Mouse (Mus musculus) layer of hippocampus, adult 11-12 months (tissue): ENCODE measurements around the gene Mphosph9.
"Not testable (repeated sequence)": the region's sequence is repeated elsewhere in the genome, so short reads cannot be mapped to it uniquely, and the experiment has no call there.

ENCODE experiments used
- DNase-seq: peaks from one replicate; pipeline ENCODE4 v3.0.0; 2022; ENCODE audit warnings: low spot score

Gene Mphosph9

DNA sequence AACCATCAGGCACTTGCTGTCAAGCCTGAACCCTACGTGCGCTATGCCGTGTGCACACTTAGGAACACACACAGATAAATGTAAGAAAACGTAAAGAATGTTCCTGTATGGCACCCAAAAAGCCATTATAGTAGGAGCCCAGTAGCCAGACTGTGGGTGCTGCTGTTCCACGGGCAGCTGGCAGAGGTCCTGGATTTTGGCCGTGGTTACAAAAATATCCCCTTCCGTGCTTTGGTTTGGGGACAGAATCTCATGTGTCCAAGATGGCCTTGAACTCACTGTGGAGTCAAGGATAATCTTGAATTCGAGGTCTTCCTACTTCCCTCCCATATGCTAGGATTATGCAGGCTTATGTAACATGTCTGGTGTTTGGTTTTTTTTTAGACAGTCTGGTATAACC lies 15.1 kb upstream of the Mphosph9 start:
- no peak for DNase-seq

DNA sequence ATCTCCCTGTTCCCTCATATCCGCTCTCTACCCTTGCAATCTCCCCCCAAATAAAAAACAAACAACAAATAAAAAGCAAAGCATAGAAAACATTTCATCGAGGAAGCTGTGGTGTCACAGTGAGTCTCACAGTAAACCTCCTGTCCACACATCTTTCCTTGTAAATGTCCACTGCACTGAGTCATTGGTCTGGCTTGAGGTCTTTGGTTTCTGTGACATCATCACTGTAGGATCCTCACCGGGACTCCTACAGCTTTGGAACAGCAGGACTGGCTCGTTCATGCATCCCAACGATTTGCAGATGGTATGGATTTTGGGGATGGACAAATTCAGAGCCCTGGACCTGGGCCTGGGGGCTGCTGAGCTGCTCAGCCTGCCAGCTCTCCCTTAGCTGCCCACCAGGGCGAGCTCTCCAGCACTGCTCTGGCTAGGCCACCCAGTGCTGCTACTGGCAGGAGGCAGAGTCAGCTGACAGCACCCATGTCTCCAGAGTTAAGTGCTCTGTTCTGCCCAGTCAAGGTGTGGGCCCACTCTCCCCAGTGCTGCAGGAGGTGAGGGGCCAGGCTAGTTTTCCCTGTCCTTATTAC lies 14.1 kb upstream of the Mphosph9 start:
- DNase-seq, result not testable (repeated sequence)

DNA sequence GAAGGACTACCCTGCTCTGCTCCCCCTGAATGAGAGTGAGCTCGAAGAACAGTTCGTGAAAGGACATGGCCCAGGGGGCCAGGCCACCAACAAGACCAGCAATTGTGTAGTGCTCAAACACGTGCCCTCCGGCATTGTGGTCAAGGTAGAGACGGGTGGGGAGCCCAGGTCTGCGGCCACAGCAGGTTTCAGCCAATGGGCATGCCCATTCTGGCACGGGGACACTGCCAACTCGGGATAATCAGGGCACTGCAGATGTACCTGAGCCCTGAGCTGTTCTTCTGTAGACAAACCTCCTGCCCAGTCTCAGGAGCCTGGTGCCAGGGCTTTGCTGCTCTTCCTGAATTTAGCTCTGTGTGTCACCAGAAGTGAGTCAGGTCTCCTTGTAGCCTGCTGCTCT lies 11.0 kb upstream of the Mphosph9 start:
- DNase-seq, result no peak

DNA sequence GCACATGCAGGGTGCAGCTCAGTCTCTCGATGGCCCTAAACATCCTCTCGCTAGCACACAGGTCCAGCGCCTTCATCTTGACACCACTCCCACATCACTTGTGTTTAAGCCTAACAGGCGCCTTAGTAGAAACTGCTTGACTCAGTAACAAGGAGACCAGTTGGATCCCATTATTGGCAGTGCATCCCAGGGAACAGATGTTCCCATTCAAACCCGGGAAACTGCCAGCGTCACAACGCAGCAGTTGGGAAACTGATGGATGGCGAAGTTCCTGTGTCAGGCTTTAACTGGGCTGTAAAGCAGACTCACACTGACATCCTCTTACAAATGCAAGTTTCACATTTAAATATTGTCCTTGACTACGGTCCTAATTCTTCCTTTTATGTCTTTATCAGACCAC lies 10.1 kb upstream of the Mphosph9 start:
- peak; percentile 58 for DNase-seq

DNA sequence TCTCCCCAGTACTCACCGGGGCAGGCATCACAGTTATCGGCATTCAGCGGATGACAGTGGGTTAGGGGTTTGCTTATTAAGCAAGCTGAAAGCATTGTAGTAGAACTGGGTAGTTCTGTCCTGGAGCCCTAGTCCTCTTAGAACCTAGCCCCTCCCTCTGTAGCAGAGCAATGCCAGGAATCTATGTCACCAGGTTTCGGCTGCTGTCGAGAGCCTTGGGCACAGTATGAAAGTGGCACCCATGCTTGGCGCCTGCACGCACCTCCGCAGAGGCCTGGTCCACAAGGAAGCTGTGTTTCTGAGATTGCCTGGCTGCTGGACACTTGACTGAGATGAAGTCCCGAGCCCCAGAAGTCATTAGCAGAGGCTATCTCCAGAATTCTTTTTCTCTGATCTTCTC lies 9.3 kb upstream of the Mphosph9 start:
- no peak for DNase-seq

DNA sequence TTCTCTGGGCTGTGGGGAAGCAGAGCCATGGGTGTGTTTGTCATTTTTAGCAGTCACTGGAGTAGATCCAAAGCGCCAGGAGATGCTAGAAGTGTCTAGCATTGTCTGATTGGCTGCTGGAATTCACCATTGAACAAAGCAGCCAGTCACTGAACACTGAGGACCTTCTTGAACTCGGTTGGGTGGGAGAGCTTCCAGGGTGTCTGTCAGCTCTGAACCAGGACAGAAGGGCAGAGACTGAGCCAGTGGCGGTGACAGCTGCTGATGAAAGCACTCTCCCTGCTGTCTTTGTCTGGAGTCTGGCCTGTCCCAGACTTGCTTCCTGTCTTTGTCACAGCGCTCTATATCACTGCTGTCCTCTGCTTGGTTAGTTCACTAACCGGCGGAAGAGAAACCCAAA lies 6.6 kb upstream of the Mphosph9 start:
- peak; percentile 65 for DNase-seq

DNA sequence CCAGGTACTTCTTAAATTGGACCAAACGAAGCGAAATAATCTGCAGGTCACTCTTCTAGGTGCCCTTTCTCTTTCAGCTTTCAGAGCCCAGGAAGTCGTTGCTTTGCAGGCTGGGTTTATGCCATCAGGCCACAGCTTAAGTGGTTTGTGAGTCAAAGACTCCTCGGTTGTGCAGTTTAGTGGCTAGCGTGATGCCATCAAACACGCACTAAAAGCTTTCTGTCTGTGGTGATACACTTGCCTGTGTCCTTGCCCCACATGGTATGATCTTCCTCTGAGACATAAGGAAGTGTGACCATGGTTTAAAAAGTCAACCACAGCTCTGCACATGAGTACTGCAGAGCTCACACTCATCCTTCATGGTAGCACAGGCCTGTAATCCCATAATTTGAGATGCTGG lies 2.3 kb upstream of the Mphosph9 start:
- no peak for DNase-seq

DNA sequence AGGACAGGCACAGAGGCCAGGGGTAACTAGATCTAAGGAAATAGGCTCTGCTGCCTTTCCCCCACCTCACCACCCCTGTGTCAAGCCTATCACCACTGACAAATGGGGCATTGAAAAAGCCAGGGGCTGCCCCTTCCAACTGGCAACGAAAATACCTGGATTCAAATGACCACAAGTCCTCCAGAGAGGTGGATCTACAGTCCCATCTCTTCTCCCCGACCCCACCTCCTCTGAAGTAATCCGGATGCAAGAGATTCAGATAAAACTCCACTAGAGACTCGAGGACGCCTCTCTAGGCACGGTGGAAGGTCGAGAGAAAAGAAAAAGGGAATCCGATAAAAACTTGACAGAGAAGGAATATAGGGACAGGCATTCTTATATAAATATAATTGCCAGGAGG lies 943 bp downstream of the Mphosph9 start:
- DNase-seq, result no peak

DNA sequence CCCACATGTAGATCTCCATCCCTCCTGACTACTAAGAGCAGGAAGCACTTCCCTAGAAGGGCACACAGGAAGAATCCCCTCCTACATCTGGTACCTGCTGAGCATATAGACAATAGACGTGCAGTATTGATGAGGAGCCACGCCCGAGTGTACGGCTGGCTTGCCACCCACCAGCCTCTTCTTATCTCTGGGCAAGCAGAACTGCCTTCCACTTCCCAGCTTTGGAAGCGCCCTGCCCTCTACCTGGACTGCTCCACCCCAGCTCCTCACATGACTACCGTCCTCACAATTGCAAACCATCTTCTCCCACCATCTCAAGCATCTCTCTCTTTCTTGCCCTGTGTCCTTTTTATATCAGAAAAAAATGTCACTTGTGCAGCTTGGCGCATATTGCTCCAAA lies 10.1 kb downstream of the Mphosph9 start:
- DNase-seq, result no peak

DNA sequence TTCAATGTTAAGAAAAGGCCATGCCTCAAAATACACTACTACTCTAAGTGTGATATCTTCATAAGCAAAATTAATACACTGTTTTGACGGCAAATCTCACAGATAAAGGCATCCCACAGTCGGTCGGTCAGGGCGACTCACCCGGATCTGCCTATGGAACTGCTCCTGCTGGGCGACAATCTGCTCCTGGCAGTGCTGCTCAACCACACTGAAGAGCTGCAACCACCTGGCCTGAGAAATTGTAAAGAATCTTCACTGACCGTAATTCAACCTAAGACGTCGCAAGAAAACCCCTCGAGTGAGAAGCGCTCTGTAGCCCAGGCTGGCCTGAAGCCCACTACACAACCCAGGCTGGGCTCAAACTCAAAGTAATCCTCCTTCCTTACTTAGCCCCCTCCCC lies 11.8 kb downstream of the Mphosph9 start:
- DNase-seq, result no peak

DNA sequence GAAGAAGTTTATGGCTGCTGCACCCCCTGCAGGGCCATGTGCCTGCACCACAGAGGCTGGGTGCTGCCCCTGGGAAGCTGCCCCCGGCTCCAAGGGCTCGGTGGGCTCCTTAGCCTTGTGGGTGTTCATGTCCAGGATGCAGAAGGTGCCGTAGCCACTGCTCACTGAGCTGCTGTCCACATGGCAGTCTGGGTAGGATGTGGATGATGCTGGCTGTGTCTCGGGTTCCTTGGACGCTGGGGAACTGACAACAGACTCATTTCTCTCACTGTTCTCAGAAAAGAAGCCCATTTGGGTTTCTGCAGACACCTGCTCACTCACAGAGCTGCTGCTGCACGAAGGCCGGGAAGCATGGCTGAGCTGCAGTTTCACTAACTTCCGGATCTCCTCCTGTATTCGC lies 12.3 kb downstream of the Mphosph9 start:
- DNase-seq, result no peak

DNA sequence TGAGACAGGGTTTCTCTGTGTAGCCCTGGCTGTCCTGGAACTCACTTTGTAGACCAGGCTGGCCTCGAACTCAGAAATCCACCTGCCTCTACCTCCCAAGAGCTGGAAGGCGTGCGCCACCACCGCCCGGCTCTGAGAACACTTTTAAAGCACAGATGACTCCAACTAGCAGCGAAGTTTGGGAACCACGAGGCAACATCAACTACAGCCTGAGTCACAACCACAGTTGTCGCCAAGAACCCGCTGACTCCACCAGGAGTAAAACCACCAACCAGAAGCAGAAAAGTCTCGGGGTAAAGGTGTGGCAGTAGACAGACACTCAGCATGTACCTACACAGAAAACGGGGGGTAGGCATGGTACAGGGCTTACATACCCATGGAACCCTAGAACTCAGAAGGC lies 17.7 kb downstream of the Mphosph9 start:
- no peak for DNase-seq

DNA sequence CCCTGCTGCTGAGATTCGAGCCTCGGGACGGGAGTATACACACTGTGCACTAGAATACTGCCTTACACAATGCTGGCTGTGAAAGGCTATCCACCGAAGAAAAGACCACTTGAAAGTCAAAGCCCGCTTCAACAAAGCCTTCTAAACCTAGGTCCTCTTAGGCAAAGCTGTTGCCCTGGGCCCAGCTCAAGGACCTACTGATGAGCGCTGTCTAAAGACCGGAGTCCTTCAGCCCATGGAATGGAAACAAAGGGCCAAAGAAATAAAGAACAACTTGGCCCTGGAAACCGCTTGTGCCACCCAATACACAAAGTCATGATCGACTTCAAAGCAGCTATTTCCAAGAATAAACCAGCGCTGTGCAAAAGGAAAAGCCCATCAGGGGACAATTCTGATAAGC lies 18.6 kb downstream of the Mphosph9 start:
- no peak for DNase-seq

DNA sequence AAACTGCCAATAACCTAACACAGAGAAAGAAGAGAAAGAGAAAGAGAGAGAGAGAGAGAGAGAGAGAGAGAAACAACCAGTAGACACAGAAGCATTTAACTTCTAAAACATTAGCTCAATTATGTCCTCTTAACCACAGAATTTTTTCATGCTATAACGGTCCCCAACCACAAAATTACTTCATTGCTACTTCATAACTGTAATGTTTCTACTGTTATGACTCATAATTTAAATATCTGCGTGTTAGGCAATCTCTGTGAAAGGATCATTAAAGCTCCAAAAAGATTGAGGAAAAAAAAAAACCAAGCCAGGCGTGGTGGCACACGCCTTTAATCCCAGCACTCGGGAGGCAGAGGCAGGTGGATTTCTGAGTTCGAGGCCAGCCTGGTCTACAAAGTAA lies 24.9 kb downstream of the Mphosph9 start:
- not testable (repeated sequence) for DNase-seq

DNA sequence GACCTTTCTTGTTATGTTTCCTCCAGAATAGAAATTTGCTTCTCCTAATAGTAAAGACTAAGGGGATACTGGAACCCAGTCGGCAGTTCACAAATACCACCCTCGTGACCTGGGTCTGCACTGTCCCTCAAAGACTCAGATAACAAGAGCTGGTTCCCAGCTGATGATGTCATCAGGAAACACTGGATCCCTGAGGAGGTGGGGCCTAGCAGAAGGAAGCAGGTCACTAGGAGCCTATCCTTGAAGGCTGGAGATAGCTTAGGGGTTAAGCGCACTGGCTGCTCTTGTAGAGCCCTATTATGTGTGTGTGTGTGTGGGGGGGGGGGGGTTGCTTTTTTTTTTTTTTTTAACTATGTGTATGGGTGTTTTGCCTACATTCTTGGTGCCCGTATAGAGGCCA lies 27.6 kb downstream of the Mphosph9 start:
- DNase-seq, result no peak

DNA sequence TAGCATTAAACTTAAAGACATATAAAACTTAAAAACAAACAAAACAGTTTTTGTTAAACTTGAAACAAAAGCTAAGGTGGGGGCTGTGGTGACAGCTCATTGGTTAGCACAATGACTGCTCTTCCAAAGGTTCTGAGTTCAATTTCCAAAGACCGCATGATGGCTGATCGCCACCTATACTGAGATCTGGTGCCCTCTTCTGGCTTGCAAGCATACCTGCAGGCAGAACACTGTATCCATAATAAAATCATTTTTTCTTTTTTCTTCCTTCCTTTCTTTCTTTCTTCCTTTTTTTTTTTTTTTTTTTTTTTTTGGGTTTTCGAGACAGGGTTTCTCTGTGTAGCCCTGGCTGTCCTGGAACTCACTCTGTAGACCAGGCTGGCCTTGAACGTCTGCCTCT lies 28.5 kb downstream of the Mphosph9 start:
- DNase-seq, result not testable (repeated sequence)

DNA sequence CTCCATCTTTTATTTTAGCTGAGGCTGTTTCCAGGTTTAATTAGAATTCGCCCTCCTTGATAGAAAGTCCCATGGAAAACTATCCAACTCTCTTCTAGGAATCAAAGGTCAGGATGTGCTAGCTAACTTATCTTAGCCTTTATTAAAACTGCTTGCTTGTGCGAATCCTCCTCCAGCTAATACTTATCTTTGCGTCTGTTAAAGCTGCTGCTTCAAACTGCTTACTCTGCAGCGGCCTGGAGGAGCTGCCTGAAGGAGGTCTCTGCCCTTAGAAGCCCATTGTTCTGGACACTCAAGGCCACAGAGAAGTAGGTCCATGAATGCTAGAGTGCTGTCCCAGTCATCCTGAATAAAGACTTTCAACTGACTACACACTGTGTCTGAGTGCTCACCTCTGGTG lies 31.3 kb downstream of the Mphosph9 start:
- DNase-seq, result no peak

DNA sequence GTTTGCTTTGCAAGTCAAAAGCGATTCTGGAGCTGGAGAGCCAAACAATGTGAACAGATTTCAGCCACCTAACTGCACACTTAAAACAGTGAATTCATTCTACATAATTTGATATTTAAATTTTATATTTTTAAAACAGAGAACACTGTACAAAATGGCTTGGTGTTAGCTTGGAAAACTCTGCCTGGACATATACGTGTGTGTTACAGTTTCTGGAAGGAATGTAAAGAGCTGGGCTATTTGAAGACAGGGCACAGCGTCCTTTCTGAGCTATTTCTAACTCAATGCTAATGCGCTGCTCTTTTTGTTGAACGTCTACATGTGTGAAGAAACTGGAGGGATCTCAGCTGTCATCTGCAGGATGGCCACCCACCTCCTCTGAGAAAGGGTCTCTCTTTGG lies 33.8 kb downstream of the Mphosph9 start:
- DNase-seq, result no peak

DNA sequence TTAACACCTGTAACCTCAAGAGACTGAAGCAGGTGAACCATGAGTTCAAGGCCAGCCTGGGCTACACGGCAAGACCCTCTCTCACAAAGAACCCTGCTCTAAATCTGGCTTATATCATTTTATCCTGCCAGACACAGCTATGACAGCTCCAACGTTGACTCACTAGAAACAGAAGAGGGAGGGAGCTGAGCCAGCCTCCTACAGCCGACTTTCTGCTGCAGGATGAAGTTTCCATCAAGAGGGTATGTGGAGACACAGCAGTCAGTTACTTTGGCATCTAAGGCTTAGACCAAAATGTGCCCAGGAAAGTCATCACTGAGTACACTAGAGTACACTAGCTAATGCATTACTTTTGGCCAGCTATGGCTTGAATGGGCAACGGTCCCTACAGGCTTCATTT lies 37.6 kb downstream of the Mphosph9 start:
- DNase-seq, result no peak

DNA sequence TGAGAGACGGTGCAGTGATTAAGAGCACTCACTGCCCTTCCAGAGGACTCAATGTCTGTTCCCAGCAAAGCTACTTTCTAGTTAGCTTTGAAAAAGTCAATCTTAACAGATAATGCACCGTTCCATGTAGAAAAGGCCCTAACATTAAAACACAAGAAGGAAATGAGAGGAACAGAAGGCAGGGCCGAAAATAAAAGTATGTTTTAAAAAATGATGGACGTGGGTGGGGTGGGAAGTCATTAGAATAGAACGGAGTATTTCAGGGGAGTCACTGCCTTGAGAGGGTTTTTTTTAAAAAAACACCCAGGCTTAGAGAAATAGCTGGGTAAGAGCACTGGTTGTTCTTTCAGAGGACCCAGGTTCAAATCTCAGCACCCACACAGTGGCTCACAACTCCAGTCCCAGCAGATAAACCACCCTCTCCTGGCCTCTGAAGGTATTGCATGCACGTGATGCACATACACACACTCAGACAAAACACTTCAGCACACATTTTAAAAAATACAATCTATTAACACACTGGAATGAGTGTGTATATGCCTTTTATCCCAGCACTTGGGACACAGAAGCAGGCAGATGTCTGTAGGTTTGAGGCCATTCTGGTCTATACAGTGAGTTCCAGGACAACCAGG lies 40.0 kb downstream of the Mphosph9 start:
- no peak for DNase-seq

DNA sequence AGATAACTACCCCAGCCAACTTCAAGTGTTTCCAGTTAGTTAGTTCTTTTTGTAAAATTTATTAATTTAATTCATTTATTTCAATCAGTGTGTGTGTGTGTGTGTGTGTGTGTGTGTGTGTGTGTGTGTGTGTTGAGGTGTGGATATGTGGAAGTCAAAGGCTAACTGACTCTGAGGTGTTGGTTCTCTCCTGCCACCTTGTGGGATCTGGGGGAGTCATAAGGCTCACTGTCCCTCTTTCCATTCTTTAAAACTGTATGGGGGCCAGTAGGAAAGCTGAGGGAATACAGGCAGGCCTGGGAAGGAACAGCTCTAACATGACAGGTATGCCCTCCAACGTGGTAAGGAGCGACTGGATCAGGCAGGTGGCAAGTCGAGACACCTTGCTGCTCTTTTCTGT lies 43.4 kb downstream of the Mphosph9 start:
- no peak for DNase-seq

DNA sequence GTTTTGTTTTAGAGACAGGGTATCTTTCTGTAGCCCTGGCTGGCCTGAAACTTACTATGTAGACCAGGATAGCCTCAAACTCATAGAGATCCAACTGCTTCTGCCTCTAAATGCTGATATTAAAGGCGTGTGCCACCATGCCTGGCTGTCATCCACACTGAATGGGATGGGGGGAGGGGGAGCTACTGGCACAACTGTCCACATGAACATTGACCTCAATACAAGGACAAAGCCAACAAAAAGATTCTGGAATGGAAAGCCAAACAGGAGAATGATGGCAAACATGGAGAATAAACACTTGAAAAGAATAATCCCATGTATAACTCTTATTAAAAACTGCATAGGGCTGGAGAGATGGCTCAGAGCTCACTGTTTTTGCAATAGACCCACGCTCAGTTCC lies 44.9 kb downstream of the Mphosph9 start:
- no peak for DNase-seq

DNA sequence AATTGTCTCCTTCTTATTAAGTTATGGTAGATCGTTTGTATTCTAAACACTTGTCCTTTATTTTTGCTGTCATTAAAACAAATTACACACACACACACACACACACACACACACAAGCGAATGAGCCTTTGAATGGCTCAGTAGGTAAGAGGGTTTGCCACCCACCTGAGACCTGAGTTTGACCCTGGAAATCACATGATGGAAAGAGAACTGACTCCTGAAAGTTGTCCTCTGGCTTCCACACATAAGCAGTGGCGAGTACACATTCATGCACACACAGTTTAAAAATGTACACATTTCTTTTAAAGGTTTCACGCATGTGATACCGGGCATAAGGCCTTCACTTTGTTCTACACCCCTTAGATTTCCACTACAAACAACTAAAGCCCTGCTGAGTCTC lies 57.5 kb downstream of the Mphosph9 start:
- DNase-seq, result no peak

DNA sequence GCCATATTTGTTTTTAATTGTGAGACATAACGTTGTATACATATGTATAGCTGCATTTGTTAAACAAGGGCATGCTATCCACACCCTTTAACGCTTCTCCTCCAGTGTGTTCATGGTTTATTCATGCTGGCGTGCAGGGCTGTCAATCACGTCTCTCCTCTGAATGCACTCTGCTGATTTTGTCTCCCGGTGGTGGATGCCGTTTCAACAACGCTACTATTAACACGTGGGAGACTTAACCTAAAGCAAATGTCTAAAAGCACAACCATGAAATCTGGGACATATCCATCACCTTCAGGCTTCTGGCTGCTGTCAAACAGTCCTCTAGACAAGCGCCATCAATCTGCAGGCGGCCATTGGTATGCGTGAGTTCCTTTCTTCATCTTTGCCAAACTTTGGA lies 58.1 kb downstream of the Mphosph9 start:
- no peak for DNase-seq

DNA sequence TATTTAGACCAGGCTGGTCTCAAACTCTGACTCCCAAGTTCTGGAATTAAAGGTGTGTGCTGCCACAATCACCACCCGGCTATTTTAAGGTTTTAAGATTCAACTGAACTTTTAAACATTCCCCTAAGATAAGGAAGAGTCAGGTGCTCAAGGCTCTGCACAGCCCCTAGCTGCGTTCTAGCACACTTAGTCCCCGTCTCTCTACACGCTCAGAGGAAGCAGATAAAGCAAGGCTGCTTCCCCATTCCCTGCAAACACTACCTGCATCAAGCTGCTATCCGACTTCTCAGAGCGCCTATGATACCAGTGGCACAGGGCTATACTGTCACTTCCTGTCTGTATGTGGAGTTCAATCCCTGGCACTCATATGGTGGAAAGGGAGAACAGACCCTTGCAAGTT lies 60.1 kb downstream of the Mphosph9 start:
- DNase-seq, result no peak
